Mouse (Mus musculus) hindbrain, embryonic 12.5 days (tissue): ENCODE measurements around the gene Klhl29. TPM values are rescaled to one million over a fixed set of nuclear protein-coding genes. Genes with fewer than 3 reads are reported as not detected.
A peak's percentile ranks its signal among the peaks of the same experiment; 100 is the strongest.

Experiments used
- ATAC-seq: fragments of 200-750 bp; cut with Nextera tagmentation; 2 replicates; pipeline ENCODE4 v1.8.0; 2017; ENCODE audit warnings: moderate TSS enrichment; ENCODE audit not compliant: low FRiP score
- H3K27ac ChIP-seq: fragments of 300-500 bp; sonication (generic); 2 replicates; pipeline ENCODE4 v1.5.1; 2016; ENCODE audit warnings: mild to moderate bottlenecking
- H3K27me3 ChIP-seq: fragments of 300-500 bp; sonication (generic); 2 replicates; pipeline ENCODE4 v1.6.1; 2016; ENCODE audit warnings: mild to moderate bottlenecking
- H3K36me3 ChIP-seq: fragments of 300-500 bp; sonication (generic); 2 replicates; pipeline ENCODE4 v1.6.1; 2016; ENCODE audit warnings: mild to moderate bottlenecking
- H3K4me1 ChIP-seq: fragments of 300-500 bp; sonication (generic); 2 replicates; pipeline ENCODE4 v1.6.1; 2016
- H3K4me2 ChIP-seq: fragments of 300-500 bp; sonication (generic); replicated peaks from 2 replicates; pipeline ENCODE4 v1.6.1; 2016; ENCODE audit warnings: mild to moderate bottlenecking
- H3K4me3 ChIP-seq: fragments of 300-500 bp; sonication (generic); 2 replicates; pipeline ENCODE4 v1.5.1; 2016; ENCODE audit warnings: mild to moderate bottlenecking
- H3K9ac ChIP-seq: fragments of 300-500 bp; sonication (generic); 2 replicates; pipeline ENCODE4 v1.6.1; 2016; ENCODE audit warnings: mild to moderate bottlenecking, moderate library complexity
- H3K9me3 ChIP-seq: fragments of 300-500 bp; sonication (generic); replicated peaks from 2 replicates; pipeline ENCODE4 v1.6.1; 2016; ENCODE audit warnings: mild to moderate bottlenecking
- WGBS: fragments of 180-500 bp; shearing (Covaris S2); methylation state at CpG from one replicate; pipeline ENCODE4 v1.1.7; 2016; 5-methylcytosine and 5-hydroxymethylcytosine counted together
- polyA plus RNA-seq: library from polyadenylated mRNA; unstranded; fragments of >200 nt; fragmentation: Nextera tagmentation; extraction: Ambion mirVana; gene quantifications from 2 replicates; pipeline ENCODE4 v1.2.1, GENCODE M21; 2016

Klhl29 gene
- polyA plus RNA-seq, 1 experiment from 2014 or later: 4.2 TPM

- Histone ChIP-seq H3K27ac (no peak overlapping the region), H3K4me2 (no peak overlapping the region), H3K9me3 (no peaks in the 10 kb centered on the region), H3K4me1 (peaks cover 8% of the 10 kb centered on the region; the same call in 1 of the 2 replicates), H3K4me3 (no peak overlapping the region), H3K27me3 (no peaks in the 10 kb centered on the region), H3K9ac (no peak overlapping the region), H3K36me3 (no peaks in the 10 kb centered on the region)
- no peak for ATAC-seq
- 54% methylated on average over 2 of the region's 2 CpGs for WGBS
Measured at GRCm38 (mm10) chr12:5282611-5283010, 92.9 kb downstream of the Klhl29 start.

GRCm38 (mm10) chr12:5279873-5280272, 95.6 kb downstream of the Klhl29 start:
- Histone ChIP-seq H3K27me3 (no peaks in the 10 kb centered on the region), H3K36me3 (no peaks in the 10 kb centered on the region), H3K27ac (no peak overlapping the region), H3K9ac (no peak overlapping the region), H3K9me3 (no peaks in the 10 kb centered on the region), H3K4me3 (no peak overlapping the region), H3K4me1 (peaks cover 20% of the 10 kb centered on the region), H3K4me2 (no peak overlapping the region)
- ATAC-seq: no peak
- 41% methylated on average over 1 of the region's 1 CpGs for WGBS

- WGBS: 85% methylated on average over 9 of the region's 9 CpGs
Measured at GRCm38 (mm10) chr12:5277028-5277427, 98.5 kb downstream of the Klhl29 start.

GRCm38 (mm10) chr12:5275507-5275936, 100.0 kb downstream of the Klhl29 start:
- Histone ChIP-seq H3K9me3 (no peaks in the 10 kb centered on the region), H3K4me3 (no peak overlapping the region), H3K27me3 (no peaks in the 10 kb centered on the region), H3K36me3 (no peaks in the 10 kb centered on the region), H3K27ac (no peak overlapping the region), H3K9ac (no peak overlapping the region), H3K4me2 (no peak overlapping the region), H3K4me1 (peaks cover 24% of the 10 kb centered on the region)
- peak; percentile 42 for ATAC-seq
- 66% methylated on average over 6 of the region's 6 CpGs for WGBS

More at GRCm38 (mm10) chr12:5277028-5277427, 98.5 kb downstream of the Klhl29 start:
- Histone ChIP-seq H3K9ac (no peak overlapping the region), H3K27ac (no peak overlapping the region), H3K9me3 (no peaks in the 10 kb centered on the region), H3K36me3 (no peaks in the 10 kb centered on the region), H3K4me2 (no peak overlapping the region), H3K4me1 (peaks cover 24% of the 10 kb centered on the region), H3K27me3 (no peaks in the 10 kb centered on the region), H3K4me3 (no peak overlapping the region)
- no peak for ATAC-seq

GRCm38 (mm10) chr12:5274519-5274944, 101.0 kb downstream of the Klhl29 start:
- WGBS: 65% methylated on average over 8 of the region's 8 CpGs
- no peak overlapping the region for H3K9ac ChIP-seq
- H3K4me3 ChIP-seq: no peak overlapping the region
- peak overlapping the region; percentile 18; the same call in 1 of the 2 replicates for H3K27ac ChIP-seq
- H3K36me3 ChIP-seq: no peaks in the 10 kb centered on the region
- no peak overlapping the region for H3K4me2 ChIP-seq
- no peaks in the 10 kb centered on the region for H3K27me3 ChIP-seq
- H3K9me3 ChIP-seq: no peaks in the 10 kb centered on the region
- peak; percentile 41; the same call in 1 of the 2 replicates for ATAC-seq
- H3K4me1 ChIP-seq: peaks cover 28% of the 10 kb centered on the region

GRCm38 (mm10) chr12:5273316-5274047, 102.0 kb downstream of the Klhl29 start:
- H3K9ac ChIP-seq: no peak overlapping the region
- H3K27me3 ChIP-seq: no peaks in the 10 kb centered on the region
- no peak overlapping the region for H3K27ac ChIP-seq
- H3K4me2 ChIP-seq: no peak overlapping the region
- WGBS: 85% methylated on average over 4 of the region's 4 CpGs
- no peak for ATAC-seq
- no peaks in the 10 kb centered on the region for H3K9me3 ChIP-seq
- H3K4me1 ChIP-seq: peaks cover 38% of the 10 kb centered on the region
- H3K36me3 ChIP-seq: no peaks in the 10 kb centered on the region
- H3K4me3 ChIP-seq: no peak overlapping the region

GRCm38 (mm10) chr12:5270527-5270926, 105.0 kb downstream of the Klhl29 start:
- H3K36me3 ChIP-seq: no peaks in the 10 kb centered on the region
- no peak for ATAC-seq
- no peak overlapping the region for H3K4me2 ChIP-seq
- peaks cover 53% of the 10 kb centered on the region for H3K4me1 ChIP-seq
- WGBS: 92% methylated on average over 3 of the region's 3 CpGs
- H3K9ac ChIP-seq: no peak overlapping the region
- H3K9me3 ChIP-seq: no peaks in the 10 kb centered on the region
- H3K27me3 ChIP-seq: no peaks in the 10 kb centered on the region
- H3K4me3 ChIP-seq: no peak overlapping the region
- no peak overlapping the region for H3K27ac ChIP-seq

GRCm38 (mm10) chr12:5269936-5270335, 105.5 kb downstream of the Klhl29 start:
- no peaks in the 10 kb centered on the region for H3K36me3 ChIP-seq
- no peak overlapping the region for H3K27ac ChIP-seq
- H3K4me3 ChIP-seq: no peak overlapping the region
- H3K9me3 ChIP-seq: no peaks in the 10 kb centered on the region
- no peak overlapping the region for H3K9ac ChIP-seq
- ATAC-seq: no peak
- WGBS: 75% methylated on average over 9 of the region's 9 CpGs
- peaks cover 47% of the 10 kb centered on the region for H3K4me1 ChIP-seq
- no peak overlapping the region for H3K4me2 ChIP-seq
- H3K27me3 ChIP-seq: no peaks in the 10 kb centered on the region

GRCm38 (mm10) chr12:5269061-5269460, 106.4 kb downstream of the Klhl29 start:
- Histone ChIP-seq H3K4me3 (no peak overlapping the region), H3K9me3 (no peaks in the 10 kb centered on the region), H3K27ac (peak overlapping the region; percentile 89; the same call in 1 of the 2 replicates), H3K36me3 (no peaks in the 10 kb centered on the region), H3K4me1 (peaks cover 40% of the 10 kb centered on the region), H3K9ac (no peak overlapping the region), H3K4me2 (no peak overlapping the region), H3K27me3 (no peaks in the 10 kb centered on the region)
- no peak for ATAC-seq
- 62% methylated on average over 7 of the region's 7 CpGs for WGBS

GRCm38 (mm10) chr12:5268188-5268612, 107.3 kb downstream of the Klhl29 start:
- 25% methylated on average over 9 of the region's 9 CpGs for WGBS
- peak overlapping the region; percentile 89 for H3K27ac ChIP-seq
- no peak overlapping the region for H3K9ac ChIP-seq
- H3K4me2 ChIP-seq: 0 out of 2 replicates have a peak overlapping the region, but pooled peaks have one; percentile 17
- H3K4me3 ChIP-seq: no peak overlapping the region
- no peaks in the 10 kb centered on the region for H3K27me3 ChIP-seq
- ATAC-seq: peak; percentile 81
- no peaks in the 10 kb centered on the region for H3K9me3 ChIP-seq
- H3K36me3 ChIP-seq: no peaks in the 10 kb centered on the region
- peaks cover 37% of the 10 kb centered on the region for H3K4me1 ChIP-seq

GRCm38 (mm10) chr12:5267271-5268187, 108.0 kb downstream of the Klhl29 start:
- 37% methylated on average over 9 of the region's 9 CpGs for WGBS
- no peaks in the 10 kb centered on the region for H3K9me3 ChIP-seq
- no peak overlapping the region for H3K4me2 ChIP-seq
- no peaks in the 10 kb centered on the region for H3K27me3 ChIP-seq
- H3K4me3 ChIP-seq: no peak overlapping the region
- H3K9ac ChIP-seq: no peak overlapping the region
- no peaks in the 10 kb centered on the region for H3K36me3 ChIP-seq
- ATAC-seq: peak; percentile 60
- peaks cover 37% of the 10 kb centered on the region for H3K4me1 ChIP-seq
- peak overlapping the region; percentile 89 for H3K27ac ChIP-seq

GRCm38 (mm10) chr12:5266773-5267172, 108.7 kb downstream of the Klhl29 start:
- 83% methylated on average over 4 of the region's 4 CpGs for WGBS
- H3K9ac ChIP-seq: no peak overlapping the region
- H3K27me3 ChIP-seq: no peaks in the 10 kb centered on the region
- H3K4me3 ChIP-seq: no peak overlapping the region
- peaks cover 37% of the 10 kb centered on the region for H3K4me1 ChIP-seq
- ATAC-seq: no peak
- H3K36me3 ChIP-seq: no peaks in the 10 kb centered on the region
- no peak overlapping the region for H3K4me2 ChIP-seq
- no peaks in the 10 kb centered on the region for H3K9me3 ChIP-seq
- peak overlapping the region; percentile 89; the same call in 1 of the 2 replicates for H3K27ac ChIP-seq
